Mouse (Mus musculus): ENCODE results near the gene Mettl17. TPM values are rescaled to one million over a fixed set of nuclear protein-coding genes. Genes with fewer than 3 reads are reported as not detected.
A peak's percentile ranks its signal among the peaks of the same experiment; 100 is the strongest.
"Not testable (repeated sequence)": the region's sequence is repeated elsewhere in the genome, so short reads cannot be mapped to it uniquely, and the experiment has no call there.

The Mettl17 gene
- 10 to 100 TPM; 18.6 to 30.2 TPM for total RNA-seq (2021)
- long read RNA-seq, experiment 1, transcript Mettl17-201 (14 exons, 1,623 nt): major isoform, 12 of 19 reads
- long read RNA-seq, experiment 1, partial matches to known transcripts: 4 of 19 reads
- long read RNA-seq, experiment 1, other reads (novel, unspliced or antisense): 2 of 19 reads
- long read RNA-seq, experiment 2, transcript Mettl17-201 (14 exons, 1,623 nt): major isoform, 5 of 8 reads
- long read RNA-seq, experiment 2, partial matches to known transcripts: 2 of 8 reads
- long read RNA-seq, experiment 2, other reads (novel, unspliced or antisense): 0 of 8 reads

- intact Hi-C loops (cut with DNase I): loop anchor here (10.0 kb wide), 1 partner anchor 420 kb away; the partner anchor contains the start of gene Mettl3
Observed at GRCm38 (mm10) chr14:51884598-51885331, at the start of gene Mettl17. TSS of gene Mettl17 (plus strand) at chr14:51884842.

GRCm38 (mm10) chr14:51838480-51838879 lies 46.2 kb upstream of the Mettl17 start:
- intact Hi-C loops (cut with DNase I); DNase-seq: not testable (repeated sequence)

More at GRCm38 (mm10) chr14:51884598-51885331, at the start of gene Mettl17:
- peak; percentile 90 to 95 for DNase-seq

GRCm38 (mm10) chr14:51842250-51842649 lies 42.4 kb upstream of the Mettl17 start:
- intact Hi-C loops (cut with DNase I): no loop called here
- no peak for DNase-seq

GRCm38 (mm10) chr14:51842781-51843180 lies 41.9 kb upstream of the Mettl17 start:
- no peak for DNase-seq
- intact Hi-C loops (cut with DNase I): no loop called here

GRCm38 (mm10) chr14:51843882-51844281 lies 40.8 kb upstream of the Mettl17 start:
- intact Hi-C loops (cut with DNase I): no loop called here
- DNase-seq: no peak

- intact Hi-C loops (cut with DNase I): no loop called here
Observed at GRCm38 (mm10) chr14:51846566-51846965, 38.1 kb upstream of the Mettl17 start.

GRCm38 (mm10) chr14:51851006-51851405 lies 33.6 kb upstream of the Mettl17 start:
- intact Hi-C loops (cut with DNase I): not testable (repeated sequence)
- DNase-seq: peak in 1 of 2 experiments; percentile 3

More at GRCm38 (mm10) chr14:51846566-51846965, 38.1 kb upstream of the Mettl17 start:
- no peak for DNase-seq

- no peak for DNase-seq
- intact Hi-C loops (cut with DNase I): no loop called here
Observed at GRCm38 (mm10) chr14:51853399-51853798, 31.2 kb upstream of the Mettl17 start, which contains the start of gene Ear6. TSS of gene Ear6 (plus strand) at chr14:51853699.

- DNase-seq; intact Hi-C loops (cut with DNase I): not testable (repeated sequence)
Observed at GRCm38 (mm10) chr14:51855280-51855679, 29.4 kb upstream of the Mettl17 start.

GRCm38 (mm10) chr14:51863603-51864002 lies 21.0 kb upstream of the Mettl17 start:
- intact Hi-C loops (cut with DNase I): loop anchor here (5.0 kb wide), 1 partner anchor 91 kb away; the partner anchor contains the start of gene Ang4
- peak in 1 of 2 experiments; percentile 11 for DNase-seq

- intact Hi-C loops (cut with DNase I): no loop called here
Observed at GRCm38 (mm10) chr14:51870756-51871155, 13.9 kb upstream of the Mettl17 start.

GRCm38 (mm10) chr14:51871741-51872140 lies 12.9 kb upstream of the Mettl17 start:
- intact Hi-C loops (cut with DNase I): no loop called here

More at GRCm38 (mm10) chr14:51870756-51871155, 13.9 kb upstream of the Mettl17 start:
- no peak for DNase-seq

GRCm38 (mm10) chr14:51877517-51877916 lies 7.1 kb upstream of the Mettl17 start:
- intact Hi-C loops (cut with DNase I): no loop called here
- no peak for DNase-seq

More at GRCm38 (mm10) chr14:51871741-51872140, 12.9 kb upstream of the Mettl17 start:
- no peak for DNase-seq

GRCm38 (mm10) chr14:51883527-51884030 lies 1.1 kb upstream of the Mettl17 start:
- intact Hi-C loops (cut with DNase I): loop anchor here (10.0 kb wide), 1 partner anchor 421 kb away; the partner anchor contains the start of gene Mettl3
- peak; percentile 60 to 75 for DNase-seq

GRCm38 (mm10) chr14:51884031-51884544 lies 554 bp upstream of the Mettl17 start:
- DNase-seq: no peak
- intact Hi-C loops (cut with DNase I): loop anchor here (10.0 kb wide), 1 partner anchor 421 kb away; the partner anchor contains the start of gene Mettl3

- no peak for DNase-seq
- intact Hi-C loops (cut with DNase I): loop anchor here (10.0 kb wide), 1 partner anchor 419 kb away; the partner anchor contains the start of gene Mettl3
Observed at GRCm38 (mm10) chr14:51886051-51886450, 1.4 kb downstream of the Mettl17 start.

- DNase-seq: no peak
- intact Hi-C loops (cut with DNase I): loop anchor here (10.0 kb wide), 1 partner anchor 415 kb away; the partner anchor contains the start of gene Mettl3
Observed at GRCm38 (mm10) chr14:51889833-51890232, 5.2 kb downstream of the Mettl17 start.

- no peak for DNase-seq
- intact Hi-C loops (cut with DNase I): no loop called here
Observed at GRCm38 (mm10) chr14:51892191-51892939, 7.7 kb downstream of the Mettl17 start, which contains the start of gene Slc39a2. TSS of gene Slc39a2 (plus strand) at chr14:51892889.

- DNase-seq: no peak
- intact Hi-C loops (cut with DNase I): no loop called here
Observed at GRCm38 (mm10) chr14:51893094-51893794, 8.6 kb downstream of the Mettl17 start.

Measured in heart, postnatal 14 days (tissue).